Mouse (Mus musculus): ENCODE measurements at regions not wholly inside any gene's neighbourhood (a gene's known extent, or its start where the extent isn't known, plus 50 kb on each side); places are given as distances from the start of the nearest gene placed in this dataset.

- Histone ChIP-seq H3K4me2 (ENCODE audit: low read length) (no peak overlapping the region), H3K27ac (replicated peaks; ENCODE audit: low read depth, low read length) (no peak overlapping the region), H3K36me3 (ENCODE audit: control insufficient read depth, insufficient read depth, low read length) (no peaks in the 10 kb centered on the region), H3K4me3 (replicated peaks; ENCODE audit: low read depth, low read length) (no peak overlapping the region), H3K4me1 (ENCODE audit: control insufficient read depth, insufficient read depth, low read length) (peaks cover 7% of the 10 kb centered on the region), H3K9ac (replicated peaks; ENCODE audit: low read length) (no peak overlapping the region), H3K9me3 (ENCODE audit: control insufficient read depth, low read length) (no peaks in the 10 kb centered on the region), H3K27me3 (ENCODE audit: control insufficient read depth, insufficient read depth, low read length) (no peaks in the 10 kb centered on the region)
- WGBS: 2% methylated on average over 2 of the region's 2 CpGs
- peak; percentile 35 for DNase-seq
- no peak; the same call in 1 of the 2 replicates for ATAC-seq (ENCODE audit: low FRiP score, low TSS enrichment)
Measured at GRCm38 (mm10) chr10:87293317-87293716, 200.1 kb downstream of the Ascl1 start.

GRCm38 (mm10) chr10:87286831-87287230, 206.6 kb downstream of the Ascl1 start:
- no peak overlapping the region for H3K9ac ChIP-seq (replicated peaks; ENCODE audit: low read length)
- H3K36me3 ChIP-seq (ENCODE audit: control insufficient read depth, insufficient read depth, low read length): no peaks in the 10 kb centered on the region
- no peak overlapping the region for H3K4me2 ChIP-seq (ENCODE audit: low read length)
- H3K4me3 ChIP-seq (replicated peaks; ENCODE audit: low read depth, low read length): no peak overlapping the region
- H3K9me3 ChIP-seq (ENCODE audit: control insufficient read depth, low read length): no peaks in the 10 kb centered on the region
- no peak for DNase-seq
- 100% methylated on average over 1 of the region's 1 CpGs for WGBS
- ATAC-seq (ENCODE audit: low FRiP score, low TSS enrichment): no peak
- no peak overlapping the region for H3K27ac ChIP-seq (replicated peaks; ENCODE audit: low read depth, low read length)
- no peaks in the 10 kb centered on the region for H3K27me3 ChIP-seq (ENCODE audit: control insufficient read depth, insufficient read depth, low read length)
- H3K4me1 ChIP-seq (ENCODE audit: control insufficient read depth, insufficient read depth, low read length): no peaks in the 10 kb centered on the region

GRCm38 (mm10) chr10:87284296-87284695, 209.2 kb downstream of the Ascl1 start:
- no peak for ATAC-seq (ENCODE audit: low FRiP score, low TSS enrichment)
- no peak for DNase-seq
- Histone ChIP-seq H3K36me3 (ENCODE audit: control insufficient read depth, insufficient read depth, low read length) (no peaks in the 10 kb centered on the region), H3K27me3 (ENCODE audit: control insufficient read depth, insufficient read depth, low read length) (no peaks in the 10 kb centered on the region), H3K9ac (replicated peaks; ENCODE audit: low read length) (no peak overlapping the region), H3K9me3 (ENCODE audit: control insufficient read depth, low read length) (no peaks in the 10 kb centered on the region), H3K4me3 (replicated peaks; ENCODE audit: low read depth, low read length) (no peak overlapping the region), H3K4me2 (ENCODE audit: low read length) (no peak overlapping the region), H3K27ac (replicated peaks; ENCODE audit: low read depth, low read length) (no peak overlapping the region), H3K4me1 (ENCODE audit: control insufficient read depth, insufficient read depth, low read length) (no peaks in the 10 kb centered on the region)
- 77% methylated on average over 2 of the region's 2 CpGs for WGBS

Data from midbrain, embryonic 14.5 days (tissue).